Mouse (Mus musculus): Measurements from ENCODE around the gene Gfod1.

GRCm38 (mm10) chr13:43292892-43293291, 11.1 kb downstream of the Gfod1 start:
- TF ChIP-seq CTCF (conservative IDR thresholded peaks at IDR 0.05 in 1 of 2, IDR thresholded peaks at IDR 0.05 in 1 of 2; ENCODE audit: low read depth in 2 of 2, low read length in 2 of 2) = no peak
- no peak for TF ChIP-seq POLR2A (IDR thresholded peaks at IDR 0.05; ENCODE audit: low read depth, low read length)
- no peak for TF ChIP-seq ZKSCAN1 (IDR thresholded peaks at IDR 0.05; ENCODE audit: borderline replicate concordance, low read depth, low read length)
- TF ChIP-seq TCF12 (IDR thresholded peaks at IDR 0.05; ENCODE audit: low read depth, low read length) = no peak
- TF ChIP-seq IRF4 (IDR thresholded peaks at IDR 0.05; ENCODE audit: low read depth, low read length) = no peak
- no peak for TF ChIP-seq ZMIZ1 (IDR thresholded peaks at IDR 0.05; ENCODE audit: low read depth, low read length)
- no peak for TF ChIP-seq EP300 (IDR thresholded peaks at IDR 0.05; ENCODE audit: low read length)
- TF ChIP-seq SIN3A (IDR thresholded peaks at IDR 0.05; ENCODE audit: low read length) = no peak
- no peak for TF ChIP-seq ETS1 (conservative IDR thresholded peaks at IDR 0.05; ENCODE audit: low read depth, low read length)
- no peak for TF ChIP-seq POLR2AphosphoS2 (IDR thresholded peaks at IDR 0.05; ENCODE audit: low read depth, low read length)
- no peak for TF ChIP-seq NELFE (IDR thresholded peaks at IDR 0.05; ENCODE audit: low read depth, low read length)
